Mouse (Mus musculus) yolk sac, embryonic 10.5 days (tissue): Measurements from ENCODE around the gene Ms4a5.
"Not testable (repeated sequence)": the region's sequence is repeated elsewhere in the genome, so short reads cannot be mapped to it uniquely, and the experiment has no call there.

ENCODE experiments used
- DNase-seq: peaks from one replicate; pipeline ENCODE4 v3.0.0-alpha.2; 2017; ENCODE audit warnings: low spot score

The Ms4a5 gene

DNA sequence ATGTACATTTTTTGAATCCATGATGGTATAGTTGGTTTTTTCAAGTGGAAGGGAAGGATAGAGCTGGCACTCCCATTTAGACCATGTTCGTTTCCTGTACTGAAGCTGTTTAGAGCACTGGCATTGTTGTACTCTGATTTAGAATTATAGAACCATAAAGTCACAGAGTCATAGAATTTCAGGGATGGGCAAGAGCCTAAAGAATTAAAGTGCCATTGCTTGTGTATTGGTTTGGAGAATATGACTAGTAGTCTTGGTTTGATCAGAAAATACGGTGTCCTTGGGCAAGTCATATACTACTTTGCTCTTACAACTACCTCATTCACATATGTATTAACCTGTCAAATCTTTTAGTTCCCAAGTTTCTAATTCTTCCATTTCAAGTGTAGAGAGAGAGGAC, at the start of gene Ms4a5:
Gene Ms4a5, minus strand, starts transcription at position 101 of the 400 bp plus-strand sequence.
- no peak for DNase-seq

DNA sequence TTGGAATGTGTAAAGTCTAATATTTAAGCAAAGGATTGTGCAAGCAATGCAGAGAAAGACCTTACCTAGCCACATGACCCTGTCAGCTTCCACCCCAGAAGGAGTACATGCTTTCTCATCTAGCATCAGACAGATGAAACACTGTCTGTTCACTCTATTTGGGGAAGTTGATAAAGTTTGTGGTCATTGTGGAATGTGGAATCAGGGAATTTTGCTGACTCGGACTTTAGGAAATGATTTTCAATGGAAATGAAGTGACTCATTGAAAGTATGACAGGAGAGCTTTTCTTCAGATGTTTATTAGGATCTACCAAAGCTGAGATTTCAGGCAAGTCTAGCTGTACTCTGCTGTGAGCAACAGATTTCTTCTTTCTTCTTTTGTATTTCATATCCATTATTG, 37.5 kb upstream of the Ms4a5 start:
- no peak for DNase-seq

DNA sequence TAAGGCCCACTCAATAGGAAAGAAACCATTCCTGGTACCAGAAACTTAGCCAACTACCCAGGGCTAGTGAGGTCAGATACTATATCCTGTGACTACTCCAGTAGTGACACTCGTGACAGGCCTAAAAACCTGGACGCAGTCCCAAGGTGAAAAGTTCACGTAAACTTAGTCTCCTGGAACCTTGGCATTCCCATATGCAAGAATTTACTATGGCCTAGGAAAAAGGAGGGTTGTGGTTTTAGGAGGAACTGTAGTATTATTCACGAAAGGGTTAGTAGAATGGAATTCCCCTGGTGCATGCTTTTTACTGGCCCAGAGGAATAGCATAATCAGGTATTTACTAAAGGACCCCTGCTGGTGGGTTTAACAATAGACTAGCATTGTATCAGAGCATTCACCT, 33.1 kb upstream of the Ms4a5 start:
- DNase-seq = no peak

- no peak for DNase-seq
Measured at GRCm38 (mm10) chr19:11314354-11314753, 30.7 kb upstream of the Ms4a5 start, which contains the start of gene Ms4a14. Gene Ms4a14, minus strand, starts transcription at chr19:11314454.

DNA sequence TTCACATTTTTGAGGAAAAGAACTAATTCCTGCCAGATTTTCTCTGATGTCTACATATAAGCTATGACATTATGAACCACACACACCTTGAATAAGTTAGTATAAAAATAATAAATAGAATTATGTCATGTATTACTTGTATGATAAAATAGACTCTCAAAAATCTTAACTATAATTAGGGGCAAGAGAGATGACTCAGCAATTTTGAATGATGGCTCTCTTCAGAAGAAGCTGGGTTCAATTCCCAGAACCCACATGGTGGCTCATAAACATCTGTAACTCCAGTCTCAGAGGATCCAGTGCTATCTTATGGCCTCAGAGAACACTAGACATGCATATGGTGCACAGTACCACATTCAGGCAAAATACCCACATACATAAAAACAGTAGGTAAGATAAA, 25.2 kb upstream of the Ms4a5 start:
- no peak for DNase-seq

DNA sequence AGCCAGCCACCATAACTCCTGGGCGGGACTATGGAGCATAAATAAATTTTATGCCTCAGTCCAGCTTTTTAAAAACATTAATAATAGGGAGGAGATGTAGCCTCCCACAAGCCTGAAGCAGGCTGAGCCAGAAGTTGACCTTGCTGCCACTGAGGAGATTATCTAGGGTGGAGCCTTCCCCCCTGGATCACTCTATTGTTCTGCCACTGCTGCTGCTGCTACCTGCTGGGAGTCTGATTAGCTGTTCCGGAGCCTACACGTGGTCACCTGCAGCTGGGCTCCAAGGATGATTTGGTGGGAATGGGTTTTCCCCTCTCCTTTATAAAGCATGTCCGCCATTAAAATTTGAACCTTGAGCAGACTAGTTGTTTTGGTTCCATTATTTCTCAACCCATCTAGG, 15.9 kb upstream of the Ms4a5 start:
- DNase-seq = not testable (repeated sequence)

DNA sequence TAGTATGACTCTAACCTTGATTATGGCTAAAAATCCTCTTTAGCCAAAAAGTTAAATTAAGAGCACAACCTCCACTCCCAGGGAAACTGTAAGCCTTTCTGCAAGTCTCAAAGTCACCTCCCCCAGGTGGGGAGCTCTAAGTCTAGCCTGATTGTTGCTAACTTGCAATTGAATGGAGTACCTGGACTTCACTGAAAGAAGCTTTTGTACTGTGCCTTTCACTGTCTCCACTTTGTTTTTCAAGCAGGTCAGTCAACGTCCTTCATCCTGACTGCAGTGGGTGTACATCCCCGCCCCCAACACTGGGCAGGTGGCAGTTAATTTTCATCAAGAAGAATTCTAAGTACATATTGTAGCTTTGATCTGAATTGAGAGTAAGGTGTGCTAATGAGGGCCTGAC, 15.3 kb upstream of the Ms4a5 start:
- DNase-seq = no peak

DNA sequence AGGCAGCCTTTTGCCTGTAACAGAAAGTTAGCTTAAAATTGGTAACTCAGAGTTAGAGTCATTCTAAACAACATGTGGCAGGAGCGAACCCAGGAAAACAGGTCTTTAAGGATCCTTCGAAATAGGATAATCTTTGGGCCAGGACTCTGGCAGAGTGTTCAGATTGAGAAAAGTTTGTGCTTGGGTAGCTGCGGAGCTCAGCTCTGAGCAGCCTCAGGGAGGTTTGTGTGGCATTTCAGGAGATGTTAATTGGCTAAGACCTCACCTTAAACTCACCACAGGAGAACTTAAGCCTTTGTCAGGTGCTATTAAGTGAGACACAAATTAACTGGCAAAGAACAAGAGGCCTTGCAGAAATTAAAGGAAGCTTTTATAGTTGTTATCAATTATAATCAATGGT, 9.9 kb upstream of the Ms4a5 start:
- DNase-seq = not testable (repeated sequence)

GRCm38 (mm10) chr19:11292990-11293389, 9.3 kb upstream of the Ms4a5 start:
- DNase-seq = peak; percentile 35

DNA sequence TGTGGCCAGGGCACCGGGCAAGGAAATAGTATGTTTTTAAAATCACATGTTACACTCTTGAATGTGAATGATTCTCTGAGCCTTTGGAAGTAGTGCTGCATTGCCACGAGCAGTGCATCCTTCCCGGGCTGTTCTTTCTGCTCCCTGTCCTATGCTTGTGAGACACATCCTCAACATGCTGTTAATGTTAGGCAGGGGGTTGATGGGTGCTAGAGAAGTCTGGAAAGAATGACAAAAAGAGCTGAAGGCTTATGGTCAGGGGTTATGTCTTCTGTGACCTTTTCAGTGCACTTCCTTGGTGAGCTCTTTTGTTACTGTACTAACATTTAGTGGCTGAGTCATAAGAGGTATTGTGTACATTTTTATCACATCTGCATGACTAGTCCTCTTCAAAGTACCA, 3.5 kb downstream of the Ms4a5 start:
- DNase-seq = no peak

DNA sequence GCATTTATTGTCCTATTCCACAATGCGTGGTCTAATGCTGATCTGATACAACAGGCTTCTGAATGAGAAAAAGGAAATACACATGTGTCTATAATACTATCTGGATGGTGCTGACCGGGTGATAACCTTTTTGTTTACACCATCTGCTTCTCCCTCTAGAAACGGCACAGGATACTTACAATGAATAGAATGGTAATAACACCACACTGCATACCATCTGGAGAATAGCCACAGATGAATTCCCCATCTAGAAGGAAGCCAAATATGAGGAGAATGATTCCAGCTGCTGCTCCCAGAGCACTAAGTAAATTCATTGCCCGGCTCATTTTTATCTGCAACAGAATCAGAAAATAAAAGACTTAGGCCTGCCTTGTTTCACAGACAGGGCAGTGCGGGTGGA, 7.2 kb downstream of the Ms4a5 start:
- no peak for DNase-seq

GRCm38 (mm10) chr19:11266956-11267355, 16.7 kb downstream of the Ms4a5 start:
- DNase-seq = no peak

DNA sequence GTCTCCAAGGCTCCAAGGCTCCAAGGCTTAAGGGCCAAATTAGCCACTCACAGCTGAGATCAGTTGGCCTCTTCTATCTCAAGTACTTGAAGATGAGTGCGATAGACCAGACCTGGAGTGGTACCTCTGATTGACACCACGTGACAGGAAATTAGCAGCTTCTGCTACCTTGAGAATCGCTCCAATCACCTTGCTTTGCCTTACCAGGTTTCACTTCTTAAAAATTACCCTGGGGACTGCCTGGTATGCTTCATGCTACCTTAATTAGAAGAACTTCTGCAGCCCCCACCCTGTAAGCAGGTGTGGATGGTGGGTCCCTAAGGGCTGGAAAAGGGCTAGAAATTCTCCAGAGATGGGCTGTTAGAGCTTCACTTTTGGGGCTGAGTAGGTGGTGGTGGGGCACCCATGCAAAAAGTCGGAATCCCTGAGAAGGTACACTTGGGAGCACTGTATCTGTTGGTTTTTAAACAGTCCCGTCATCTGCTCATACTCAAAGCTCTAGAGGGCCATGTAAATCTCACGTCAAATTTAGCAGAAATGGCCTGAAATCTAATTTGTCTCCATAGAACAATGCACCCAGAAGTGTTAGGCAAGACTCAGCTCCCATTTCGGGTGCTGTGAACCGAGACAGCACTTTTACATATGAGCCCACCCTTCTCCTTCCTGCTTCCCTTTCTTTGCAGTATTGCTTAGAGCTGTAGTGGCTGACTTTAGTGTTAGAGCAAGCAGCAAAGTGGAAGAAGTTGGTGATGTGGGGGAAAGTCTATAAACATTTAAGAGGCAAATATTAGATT, 17.4 kb downstream of the Ms4a5 start, which contains the start of gene Ms4a1:
Gene Ms4a1, minus strand, starts transcription at position 190 of the 794 bp plus-strand sequence.
- no peak for DNase-seq

- no peak for DNase-seq
Measured at GRCm38 (mm10) chr19:11264602-11265185, 19.0 kb downstream of the Ms4a5 start.

DNA sequence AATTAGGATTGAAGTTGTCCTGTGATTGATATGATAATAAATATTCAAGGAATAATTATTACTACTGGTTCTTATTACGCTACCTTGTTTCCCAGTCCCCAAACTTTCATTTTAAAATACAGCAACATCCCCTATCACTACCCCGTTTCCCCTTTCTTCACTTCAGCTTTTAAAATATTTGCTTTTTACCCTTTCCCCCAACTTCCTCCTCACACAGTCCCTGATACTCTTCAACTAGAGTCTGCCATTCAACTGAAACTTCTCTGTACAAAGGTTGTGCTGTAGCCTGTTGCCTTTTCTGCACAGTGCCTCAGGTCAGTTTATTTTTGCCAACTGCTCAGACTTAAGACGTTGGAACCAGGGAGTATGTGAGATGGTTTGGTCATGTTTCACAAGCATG, 20.1 kb downstream of the Ms4a5 start:
- DNase-seq = no peak

DNA sequence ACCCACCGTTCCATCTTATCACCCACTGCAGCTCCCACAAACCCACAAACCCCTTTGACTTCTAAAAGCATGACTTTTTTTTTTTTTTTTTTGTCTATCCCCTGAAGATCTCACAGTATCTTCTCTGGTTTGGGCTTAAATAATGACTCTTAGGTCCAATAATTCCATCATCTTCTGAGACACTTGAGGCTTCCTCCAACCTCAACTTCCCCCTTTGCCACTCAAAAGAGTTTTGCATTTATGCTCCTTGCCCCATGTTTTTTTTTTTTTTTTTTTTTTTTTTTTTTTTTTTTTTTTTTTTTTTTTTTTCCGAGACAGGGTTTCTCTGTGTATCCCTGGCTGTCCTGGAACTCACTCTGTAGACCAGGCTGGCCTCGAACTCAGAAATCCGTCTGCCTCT, 20.7 kb downstream of the Ms4a5 start:
- DNase-seq = not testable (repeated sequence)

DNA sequence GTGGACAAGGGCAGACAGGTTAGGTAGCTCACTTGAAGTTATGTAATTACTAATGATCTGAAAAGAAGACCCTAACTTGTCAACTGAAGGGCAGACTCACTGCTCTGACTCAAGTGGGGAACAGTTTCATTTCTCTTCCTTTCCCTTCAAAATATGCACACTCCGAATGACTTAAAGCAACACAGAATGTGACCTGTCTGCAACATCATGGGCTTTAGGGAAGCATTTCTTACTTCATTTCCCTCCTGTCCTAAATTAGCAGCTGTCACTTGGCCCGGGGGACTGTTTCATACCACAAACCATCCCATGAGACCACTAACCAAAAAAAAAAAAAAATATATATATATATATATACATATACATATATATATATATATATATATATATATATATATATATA, 22.2 kb downstream of the Ms4a5 start:
- DNase-seq = no peak

- no peak for DNase-seq
Measured at GRCm38 (mm10) chr19:11244230-11244629, 39.4 kb downstream of the Ms4a5 start.

GRCm38 (mm10) chr19:11242560-11242959, 41.1 kb downstream of the Ms4a5 start:
- DNase-seq = no peak

DNA sequence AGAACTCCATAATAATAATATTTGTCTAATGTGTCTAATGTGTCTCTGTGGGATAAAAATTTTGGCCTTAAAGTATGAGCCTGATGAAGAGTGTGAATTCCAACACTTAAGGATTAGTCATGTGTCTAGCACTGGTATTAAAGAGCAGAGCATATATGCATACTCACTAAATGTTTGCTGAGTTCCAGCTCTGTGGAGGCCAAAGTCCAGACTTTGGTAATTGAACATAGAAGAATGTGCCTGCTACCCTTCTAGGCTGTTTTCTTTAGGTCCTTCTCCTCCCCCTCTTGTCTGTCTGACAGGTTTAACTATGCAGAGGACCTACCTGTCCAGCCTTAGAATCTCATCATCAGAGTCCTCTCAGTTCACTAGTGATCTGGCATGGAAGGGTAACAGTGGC, 47.9 kb downstream of the Ms4a5 start:
- peak; percentile 2 for DNase-seq

DNA sequence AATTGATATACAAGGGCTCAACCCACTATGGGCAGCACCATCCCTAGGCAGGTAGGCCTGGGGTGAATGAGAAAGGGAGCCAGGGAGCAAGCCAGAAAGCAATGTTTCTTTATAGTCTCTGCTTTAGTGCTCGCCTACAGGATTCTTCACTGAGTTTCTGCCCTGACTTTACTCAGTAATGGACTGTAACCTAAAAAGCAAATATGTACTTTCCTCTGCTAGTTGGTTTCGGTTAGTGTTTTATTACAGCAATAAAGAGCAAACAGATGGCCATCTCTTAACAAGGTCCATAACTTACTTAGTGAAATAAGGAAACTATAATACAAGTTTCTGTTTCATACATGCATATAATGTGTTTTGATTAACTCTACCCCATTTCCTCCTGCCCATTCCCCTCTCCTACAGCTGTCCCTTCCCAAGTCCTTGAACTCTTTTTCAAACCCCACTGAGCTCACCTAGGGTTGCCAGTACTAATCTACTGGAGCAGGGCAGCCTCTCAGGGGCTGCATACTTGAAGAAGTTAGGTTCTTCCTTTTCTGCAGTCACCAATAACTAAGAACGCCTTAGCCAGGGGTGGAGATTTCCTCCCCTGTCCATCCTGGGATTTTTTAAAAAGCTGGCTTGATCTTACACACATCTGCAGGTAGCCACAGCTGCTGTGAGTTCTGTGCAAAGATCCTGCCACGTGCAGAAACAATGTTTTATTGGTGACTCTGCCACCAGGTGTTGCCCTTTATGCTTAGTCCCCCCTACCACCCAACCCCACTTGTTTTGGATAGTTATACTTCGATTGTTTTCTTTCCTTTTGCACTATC, 48.5 kb downstream of the Ms4a5 start:
- DNase-seq = no peak

- DNase-seq = no peak
Measured at GRCm38 (mm10) chr19:11234244-11234643, 49.4 kb downstream of the Ms4a5 start.

- no peak for DNase-seq
Measured at GRCm38 (mm10) chr19:11232348-11232747, 51.3 kb downstream of the Ms4a5 start, which contains the start of gene Ms4a12. Gene Ms4a12, minus strand, starts transcription at chr19:11232448.
